Mouse (Mus musculus) lung, embryonic 16.5 days (tissue): ENCODE measurements around the gene Pik3r5. TPM values are rescaled to one million over a fixed set of nuclear protein-coding genes. Genes with fewer than 3 reads are reported as not detected.

Experiments used
- ATAC-seq: fragments of 200-750 bp; cut with Nextera tagmentation; 2 replicates; pipeline ENCODE4 v1.8.0; 2017; ENCODE audit warnings: low read depth, mild to moderate bottlenecking, moderate library complexity
- H3K27ac ChIP-seq: fragments of 300-500 bp; sonication (generic); 2 replicates; pipeline ENCODE4 v1.5.1; 2014; ENCODE audit warnings: mild to moderate bottlenecking, control low read depth, low read length
- H3K27me3 ChIP-seq: fragments of 300-500 bp; sonication (generic); 2 replicates; pipeline ENCODE4 v1.6.1; 2014; ENCODE audit warnings: low read depth, low read length, mixed read lengths; ENCODE audit not compliant: control insufficient read depth, insufficient read depth
- H3K36me3 ChIP-seq: fragments of 300-500 bp; sonication (generic); 2 replicates; pipeline ENCODE4 v1.6.1; 2014; ENCODE audit warnings: low read length; ENCODE audit not compliant: control insufficient read depth, insufficient read depth
- H3K4me1 ChIP-seq: fragments of 300-500 bp; sonication (generic); replicated peaks from 2 replicates; pipeline ENCODE4 v1.6.1; 2014; ENCODE audit warnings: low read length, mixed read lengths; ENCODE audit not compliant: control insufficient read depth, insufficient read depth
- H3K4me2 ChIP-seq: fragments of 300-500 bp; sonication (generic); 2 replicates; pipeline ENCODE4 v1.6.1; 2014; ENCODE audit warnings: low read depth, low read length, control low read depth
- H3K4me3 ChIP-seq: fragments of 300-500 bp; sonication (generic); 2 replicates; pipeline ENCODE4 v1.5.1; 2014; ENCODE audit warnings: mild to moderate bottlenecking, low read length, control low read depth
- H3K9ac ChIP-seq: fragments of 300-500 bp; sonication (generic); 2 replicates; pipeline ENCODE4 v1.6.1; 2014; ENCODE audit warnings: low read length, control low read depth
- H3K9me3 ChIP-seq: fragments of 300-500 bp; sonication (generic); 2 replicates; pipeline ENCODE4 v1.6.1; 2016; ENCODE audit warnings: low read length; ENCODE audit not compliant: control insufficient read depth
- WGBS: fragments of 180-500 bp; shearing (Covaris S2); extraction: QIAGEN DNeasy Blood & Tissue Kit; methylation state at CpG from one replicate; pipeline ENCODE4 v1.1.7; 2014; 5-methylcytosine and 5-hydroxymethylcytosine counted together
- polyA plus RNA-seq: library from polyadenylated mRNA; unstranded; fragments of >200 nt; fragmentation: Nextera tagmentation; extraction: Ambion mirVana; gene quantifications from 2 replicates; pipeline ENCODE4 v1.2.1, GENCODE M21; 2015

Pik3r5 gene
- polyA plus RNA-seq, 1 experiment from 2014 or later, result 0.55 TPM

- Histone ChIP-seq H3K36me3 (no peaks in the 10 kb centered on the region), H3K4me2 (no peak overlapping the region), H3K4me3 (no peak overlapping the region), H3K9me3 (no peaks in the 10 kb centered on the region), H3K27ac (no peak overlapping the region), H3K4me1 (no peaks in the 10 kb centered on the region), H3K27me3 (no peaks in the 10 kb centered on the region), H3K9ac (no peak overlapping the region)
- no peak for ATAC-seq
- WGBS, result 44% methylated on average over 6 of the region's 6 CpGs
Measured at GRCm38 (mm10) chr11:68483213-68483612, 51.3 kb downstream of the Pik3r5 start.

GRCm38 (mm10) chr11:68484431-68484830, 52.5 kb downstream of the Pik3r5 start:
- H3K36me3 ChIP-seq, result no peaks in the 10 kb centered on the region
- no peak for ATAC-seq
- no peaks in the 10 kb centered on the region for H3K9me3 ChIP-seq
- no peaks in the 10 kb centered on the region for H3K27me3 ChIP-seq
- H3K4me2 ChIP-seq, result no peak overlapping the region
- no peak overlapping the region for H3K9ac ChIP-seq
- H3K27ac ChIP-seq, result no peak overlapping the region
- WGBS, result 61% methylated on average over 3 of the region's 3 CpGs
- no peak overlapping the region for H3K4me3 ChIP-seq
- no peaks in the 10 kb centered on the region; the same call in 1 of the 2 replicates for H3K4me1 ChIP-seq

- H3K4me1 ChIP-seq, result no peaks in the 10 kb centered on the region; the same call in 1 of the 2 replicates
- no peaks in the 10 kb centered on the region for H3K9me3 ChIP-seq
- WGBS, result 26% methylated on average over 8 of the region's 8 CpGs
- ATAC-seq, result no peak
- H3K9ac ChIP-seq, result no peak overlapping the region
- H3K27ac ChIP-seq, result no peak overlapping the region
- H3K36me3 ChIP-seq, result no peaks in the 10 kb centered on the region
- H3K4me2 ChIP-seq, result no peak overlapping the region
- no peak overlapping the region for H3K4me3 ChIP-seq
- no peaks in the 10 kb centered on the region for H3K27me3 ChIP-seq
Measured at GRCm38 (mm10) chr11:68485206-68485942, 53.5 kb downstream of the Pik3r5 start.

GRCm38 (mm10) chr11:68486093-68486492, 54.2 kb downstream of the Pik3r5 start:
- no peaks in the 10 kb centered on the region for H3K36me3 ChIP-seq
- ATAC-seq, result no peak
- no peak overlapping the region for H3K9ac ChIP-seq
- H3K4me3 ChIP-seq, result no peak overlapping the region
- WGBS, result 89% methylated on average over 3 of the region's 3 CpGs
- H3K27me3 ChIP-seq, result no peaks in the 10 kb centered on the region
- no peaks in the 10 kb centered on the region for H3K9me3 ChIP-seq
- no peak overlapping the region for H3K4me2 ChIP-seq
- H3K4me1 ChIP-seq, result no peaks in the 10 kb centered on the region; the same call in 1 of the 2 replicates
- no peak overlapping the region for H3K27ac ChIP-seq

GRCm38 (mm10) chr11:68487720-68488119, 55.8 kb downstream of the Pik3r5 start:
- Histone ChIP-seq H3K36me3 (no peaks in the 10 kb centered on the region), H3K9ac (no peak overlapping the region), H3K4me1 (no peaks in the 10 kb centered on the region; the same call in 1 of the 2 replicates), H3K27ac (peak overlapping the region; percentile 73), H3K27me3 (no peaks in the 10 kb centered on the region), H3K9me3 (no peaks in the 10 kb centered on the region), H3K4me2 (no peak overlapping the region), H3K4me3 (no peak overlapping the region)
- 59% methylated on average over 10 of the region's 10 CpGs for WGBS
- ATAC-seq, result peak; percentile 40

GRCm38 (mm10) chr11:68488256-68488824, 56.4 kb downstream of the Pik3r5 start:
- Histone ChIP-seq H3K36me3 (no peaks in the 10 kb centered on the region), H3K4me2 (no peak overlapping the region), H3K27ac (peak overlapping the region; percentile 73), H3K4me3 (no peak overlapping the region), H3K9me3 (no peaks in the 10 kb centered on the region), H3K4me1 (peaks cover under 1% of the 10 kb centered on the region), H3K27me3 (no peaks in the 10 kb centered on the region), H3K9ac (no peak overlapping the region)
- WGBS, result 39% methylated on average over 6 of the region's 6 CpGs
- ATAC-seq, result peak; percentile 68

GRCm38 (mm10) chr11:68489236-68489635, 57.3 kb downstream of the Pik3r5 start:
- Histone ChIP-seq H3K4me3 (no peak overlapping the region), H3K27ac (no peak overlapping the region), H3K9me3 (no peaks in the 10 kb centered on the region), H3K27me3 (no peaks in the 10 kb centered on the region), H3K4me2 (no peak overlapping the region), H3K36me3 (no peaks in the 10 kb centered on the region), H3K4me1 (peaks cover 4% of the 10 kb centered on the region), H3K9ac (no peak overlapping the region)
- 39% methylated on average over 2 of the region's 2 CpGs for WGBS
- no peak for ATAC-seq

GRCm38 (mm10) chr11:68492592-68492991, 60.7 kb downstream of the Pik3r5 start:
- Histone ChIP-seq H3K4me2 (no peak overlapping the region), H3K4me1 (peaks cover 4% of the 10 kb centered on the region), H3K9me3 (no peaks in the 10 kb centered on the region), H3K27me3 (no peaks in the 10 kb centered on the region), H3K27ac (no peak overlapping the region), H3K9ac (no peak overlapping the region), H3K4me3 (no peak overlapping the region), H3K36me3 (no peaks in the 10 kb centered on the region)
- no peak for ATAC-seq
- 80% methylated on average over 11 of the region's 11 CpGs for WGBS

GRCm38 (mm10) chr11:68493760-68494159, 61.8 kb downstream of the Pik3r5 start:
- peak; percentile 26; the same call in 1 of the 2 replicates for ATAC-seq

More at GRCm38 (mm10) chr11:68493760-68494159, 61.8 kb downstream of the Pik3r5 start:
- Histone ChIP-seq H3K27ac (no peak overlapping the region), H3K4me1 (peaks cover 4% of the 10 kb centered on the region), H3K9ac (no peak overlapping the region), H3K4me2 (no peak overlapping the region), H3K9me3 (no peaks in the 10 kb centered on the region), H3K4me3 (no peak overlapping the region), H3K27me3 (no peaks in the 10 kb centered on the region), H3K36me3 (no peaks in the 10 kb centered on the region)
- 43% methylated on average over 5 of the region's 5 CpGs for WGBS
